Mouse (Mus musculus) embryonic fibroblast, embryonic 13.5 days (primary cell): ENCODE data around the gene Gm17349. TPM values are rescaled to one million over a fixed set of nuclear protein-coding genes. Genes with fewer than 3 reads are reported as not detected.

ENCODE experiments used
- H3K27ac ChIP-seq: 2 replicates; pipeline ENCODE4 v1.5.1; 2012; ENCODE audit warnings: low read length, control low read depth, inconsistent platforms; ENCODE audit not compliant: insufficient read depth
- H3K4me1 ChIP-seq: 2 replicates; pipeline ENCODE4 v1.6.1; 2011; ENCODE audit warnings: low read length; ENCODE audit not compliant: control insufficient read depth, insufficient read depth
- H3K4me3 ChIP-seq: 2 replicates; pipeline ENCODE4 v1.5.1; 2011; ENCODE audit warnings: mild to moderate bottlenecking, control low read depth, low read length; ENCODE audit not compliant: insufficient read depth
- CTCF ChIP-seq: IDR thresholded peaks from 2 replicates; pipeline ENCODE4 v1.5.1; 2011; ENCODE audit warnings: mild to moderate bottlenecking, control low read depth, low read length, moderate library complexity, borderline replicate concordance; ENCODE audit not compliant: insufficient read depth
- POLR2A ChIP-seq: IDR thresholded peaks from 2 replicates; pipeline ENCODE4 v1.6.1; 2011; ENCODE audit warnings: low read depth, mild to moderate bottlenecking, control low read depth, low read length, moderate library complexity
- polyA plus RNA-seq: library from polyadenylated mRNA; stranded (reverse); fragments of >200 nt; gene quantifications from 2 replicates; pipeline ENCODE4 v1.2.4, GENCODE M21; 2011; ENCODE audit warnings: low read depth; ENCODE audit not compliant: missing spikeins, insufficient read length

The Gm17349 gene
- polyA plus RNA-seq, result not detected in 2 replicates

DNA sequence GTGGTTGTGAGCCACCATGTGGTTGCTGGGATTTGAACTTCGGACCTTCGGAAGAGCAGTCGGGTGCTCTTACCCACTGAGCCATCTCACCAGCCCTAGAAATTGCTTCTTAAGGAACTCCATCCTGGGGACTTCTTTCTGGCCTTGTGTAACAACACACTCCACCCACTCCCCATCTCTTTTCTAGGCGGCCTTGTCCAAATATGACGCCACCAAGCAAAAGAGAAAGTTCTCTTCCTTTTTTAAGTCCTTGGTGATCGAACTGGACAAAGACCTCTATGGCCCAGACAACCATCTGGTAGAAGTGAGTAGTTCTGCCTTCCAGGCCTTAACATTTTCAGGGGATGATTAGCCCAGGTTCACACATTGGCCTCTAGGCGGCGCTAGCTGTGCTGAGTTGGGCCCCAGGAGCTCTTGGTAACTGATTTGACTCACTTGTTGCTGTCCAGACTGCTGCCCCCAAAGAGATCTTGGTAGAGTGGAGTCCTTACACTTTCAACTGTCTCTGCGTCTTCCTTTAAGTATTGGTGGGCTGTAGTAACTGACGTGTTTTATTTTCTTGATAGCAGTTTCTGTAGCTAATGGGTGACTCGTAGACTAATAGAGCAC lies at the start of gene Gm17349:
Gm17349 (minus strand) TSS at position 51 of the 609 bp plus-strand sequence.
- TF ChIP-seq CTCF, result peak; percentile 48; the same call in 1 of the 2 replicates
- TF ChIP-seq POLR2A, result no peak
- H3K27ac ChIP-seq, result no peak within 1 kb of the TSS
- H3K4me1 ChIP-seq, result 0 out of 2 replicates have a peak, but pooled peaks cover 9% of the 10 kb centered on the region
- H3K4me3 ChIP-seq, result no peak within 1 kb of the TSS

DNA sequence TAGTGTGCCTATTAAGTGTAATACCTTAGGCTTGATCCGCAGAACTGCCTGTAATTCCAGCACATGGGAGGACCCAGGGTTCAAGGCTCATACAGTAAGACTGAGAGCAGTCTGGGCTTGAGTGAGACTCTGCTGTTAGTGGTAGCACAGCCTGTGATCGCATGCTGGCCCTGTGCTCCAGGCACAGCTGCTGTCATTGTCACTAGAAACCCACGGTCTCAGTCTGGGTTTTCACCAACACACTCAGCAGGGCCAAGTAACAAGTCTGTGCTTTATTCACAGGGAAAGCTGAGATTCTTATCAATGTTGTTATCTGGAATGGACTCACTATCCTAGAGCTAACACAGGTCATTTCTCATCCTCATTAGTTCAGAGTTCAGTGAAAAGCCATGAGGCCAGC lies 48.9 kb upstream of the Gm17349 start:
- H3K4me1 ChIP-seq, result no peaks in the 10 kb centered on the region

DNA sequence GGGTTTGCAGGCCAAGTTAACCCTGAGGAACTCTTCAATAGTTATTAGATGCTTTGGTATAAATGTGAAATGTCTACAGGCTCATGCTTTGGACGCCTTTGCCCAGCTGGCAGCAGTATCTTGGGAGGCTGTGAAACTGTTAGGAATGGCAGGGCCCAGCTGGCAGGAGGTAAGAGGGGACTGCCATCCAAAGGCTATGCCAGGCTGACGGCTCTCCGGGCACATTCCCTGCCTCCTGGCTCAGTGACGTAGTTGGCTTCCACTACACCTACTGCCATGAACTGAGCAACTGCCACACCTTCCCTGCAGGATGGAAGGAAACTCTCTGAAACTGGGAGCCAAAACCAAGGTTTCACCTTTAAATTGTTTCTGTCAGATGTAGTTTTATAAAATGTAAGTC lies 34.9 kb upstream of the Gm17349 start:
- no peaks in the 10 kb centered on the region for H3K4me1 ChIP-seq
- H3K27ac ChIP-seq, result no peak overlapping the region
- no peak overlapping the region for H3K4me3 ChIP-seq
- no peak for TF ChIP-seq CTCF
- TF ChIP-seq POLR2A, result no peak

More for the DNA sequence above, 48.9 kb upstream of the Gm17349 start:
- Histone ChIP-seq H3K4me3 (no peak overlapping the region), H3K27ac (no peak overlapping the region)
- no peak for TF ChIP-seq POLR2A

DNA sequence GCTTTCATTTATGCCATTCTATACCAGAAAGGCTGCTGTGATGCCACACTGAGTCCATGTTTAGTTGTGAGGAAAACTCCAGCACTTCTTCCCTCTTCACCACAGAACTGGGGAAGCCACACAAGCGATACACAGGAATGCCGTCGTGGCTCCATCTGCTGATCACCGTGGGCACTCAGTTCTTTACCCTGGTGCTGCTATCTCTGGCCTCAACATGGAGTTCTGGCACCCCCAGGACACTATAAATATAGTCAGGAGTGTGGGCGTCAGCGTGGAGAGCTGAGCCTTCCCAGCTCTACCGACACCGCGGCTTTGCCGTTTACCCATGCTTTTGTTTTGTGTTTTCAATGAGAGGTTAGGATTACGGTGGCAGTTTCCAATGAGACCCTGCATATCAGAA lies 31.4 kb upstream of the Gm17349 start:
- TF ChIP-seq POLR2A, result no peak
- TF ChIP-seq CTCF, result no peak
- Histone ChIP-seq H3K4me3 (no peak overlapping the region), H3K27ac (no peak overlapping the region), H3K4me1 (no peaks in the 10 kb centered on the region)

DNA sequence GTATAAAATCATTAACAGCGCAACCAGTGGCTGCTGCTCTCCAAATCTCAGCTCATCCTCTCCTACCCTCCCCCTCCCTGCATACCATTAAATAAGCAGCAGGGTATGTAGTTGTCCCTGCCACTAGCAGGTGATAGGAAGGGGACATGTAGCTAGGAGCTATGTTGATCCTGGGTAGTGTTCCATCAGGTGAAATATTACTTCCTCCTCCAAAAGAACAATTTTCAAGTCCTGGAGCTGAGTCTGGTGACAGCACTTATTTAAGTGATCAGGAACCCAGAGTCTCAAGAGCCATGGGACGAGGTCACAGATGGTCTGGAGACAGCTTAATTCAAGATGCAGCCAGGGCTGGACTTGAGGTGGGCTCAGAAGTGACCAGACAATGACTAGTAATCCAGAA lies 30.3 kb upstream of the Gm17349 start:
- no peak for TF ChIP-seq CTCF
- no peak for TF ChIP-seq POLR2A
- Histone ChIP-seq H3K27ac (no peak overlapping the region), H3K4me3 (no peak overlapping the region), H3K4me1 (no peaks in the 10 kb centered on the region)

DNA sequence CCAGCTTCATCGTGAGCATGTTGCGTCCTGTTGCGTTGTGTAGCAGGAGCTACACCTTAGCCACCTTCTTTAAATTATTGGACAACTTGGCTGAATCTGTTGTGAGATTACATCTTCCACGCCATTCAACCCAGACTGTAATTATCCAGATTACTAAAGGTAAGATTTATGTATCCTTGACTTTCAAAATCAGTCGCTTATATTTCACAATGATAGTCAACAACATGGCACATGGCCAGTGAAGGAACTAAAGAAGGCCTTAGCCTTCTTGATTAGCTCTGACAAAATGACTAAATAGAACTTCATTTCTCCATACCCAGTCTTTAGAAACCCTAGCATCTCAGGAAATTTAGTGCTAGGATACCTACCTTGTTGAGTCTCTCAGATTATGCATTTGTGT lies 27.9 kb upstream of the Gm17349 start:
- no peak overlapping the region for H3K4me3 ChIP-seq

DNA sequence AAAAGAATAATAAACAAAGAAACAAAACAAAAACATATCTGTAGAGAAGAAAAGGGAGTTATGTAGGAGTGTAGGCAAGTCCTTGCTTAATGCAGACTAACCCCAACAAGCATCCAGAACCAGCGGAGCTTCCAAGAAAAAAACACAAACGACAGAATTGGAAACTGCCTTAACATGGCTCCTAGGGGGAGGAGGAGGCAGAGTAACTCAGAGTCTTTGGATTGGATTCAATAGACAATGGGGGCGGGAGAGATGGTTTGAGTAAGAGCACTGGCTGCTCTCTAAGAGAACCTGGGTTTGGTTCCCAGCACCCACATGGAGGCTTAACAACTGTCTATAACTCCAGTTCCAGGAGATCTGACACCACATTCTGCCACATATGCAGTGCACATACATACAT lies 26.4 kb upstream of the Gm17349 start:
- Histone ChIP-seq H3K27ac (no peak overlapping the region), H3K4me1 (no peaks in the 10 kb centered on the region), H3K4me3 (no peak overlapping the region)
- no peak for TF ChIP-seq CTCF
- no peak for TF ChIP-seq POLR2A

More for the DNA sequence above, 27.9 kb upstream of the Gm17349 start:
- TF ChIP-seq CTCF, result no peak
- TF ChIP-seq POLR2A, result no peak
- H3K27ac ChIP-seq, result no peak overlapping the region
- H3K4me1 ChIP-seq, result no peaks in the 10 kb centered on the region

DNA sequence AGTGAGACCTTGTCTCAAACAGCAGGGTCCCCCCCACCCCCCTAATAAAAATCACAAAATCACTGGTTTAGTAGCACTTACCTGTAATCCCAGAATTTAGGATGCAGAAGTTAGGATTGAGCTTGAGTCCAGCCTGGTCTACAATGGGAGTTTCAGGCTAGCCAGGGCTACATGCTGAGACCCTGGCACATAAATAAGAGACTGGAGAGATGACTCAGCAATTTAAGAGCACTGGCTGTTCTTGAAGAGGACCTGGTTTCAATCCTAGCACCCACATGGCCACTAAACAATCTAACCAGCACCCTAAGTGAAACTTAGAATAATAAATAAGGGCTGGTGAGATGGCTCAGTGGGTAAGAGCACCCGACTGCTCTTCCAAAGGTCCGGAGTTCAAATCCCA lies 25.9 kb upstream of the Gm17349 start:
- Histone ChIP-seq H3K27ac (no peak overlapping the region), H3K4me1 (no peaks in the 10 kb centered on the region), H3K4me3 (no peak overlapping the region)
- no peak for TF ChIP-seq POLR2A
- TF ChIP-seq CTCF, result no peak

DNA sequence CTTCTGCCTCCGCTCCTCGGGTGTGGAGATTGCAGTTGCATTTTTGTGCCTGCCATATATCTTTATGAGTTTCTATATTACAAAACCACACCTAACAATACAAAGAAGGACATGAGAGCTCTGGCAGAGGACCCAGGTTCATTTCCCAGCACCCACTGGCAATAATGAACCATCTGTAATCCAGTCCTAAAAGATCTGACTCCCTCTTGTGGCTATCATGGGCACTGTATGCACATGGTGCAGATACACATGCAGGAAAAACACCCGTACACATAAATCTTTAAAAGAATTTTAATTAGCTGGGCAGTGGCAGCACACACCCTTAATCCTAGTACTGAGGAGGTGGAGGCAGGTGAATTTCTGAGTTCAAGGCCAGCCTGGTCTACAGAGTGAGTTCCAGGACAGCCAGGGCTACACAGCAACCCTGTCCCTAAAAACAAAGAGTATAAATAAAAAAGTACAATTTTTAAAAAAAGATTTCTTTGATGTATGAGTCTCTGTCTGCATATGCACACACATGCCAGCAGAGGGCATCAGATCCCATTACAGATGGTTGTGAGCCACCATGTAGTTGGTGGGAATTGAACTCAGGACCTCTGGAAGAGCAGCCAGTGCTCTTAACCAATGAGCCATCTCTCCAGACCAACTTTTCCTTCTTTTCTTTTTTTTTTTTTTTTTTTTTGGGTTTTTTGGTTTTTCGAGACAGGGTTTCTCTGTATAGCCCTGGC lies 23.9 kb upstream of the Gm17349 start:
- Histone ChIP-seq H3K4me3 (no peak overlapping the region), H3K4me1 (0 out of 2 replicates have a peak, but pooled peaks cover 2% of the 10 kb centered on the region), H3K27ac (no peak overlapping the region)
- no peak for TF ChIP-seq POLR2A
- no peak for TF ChIP-seq CTCF

DNA sequence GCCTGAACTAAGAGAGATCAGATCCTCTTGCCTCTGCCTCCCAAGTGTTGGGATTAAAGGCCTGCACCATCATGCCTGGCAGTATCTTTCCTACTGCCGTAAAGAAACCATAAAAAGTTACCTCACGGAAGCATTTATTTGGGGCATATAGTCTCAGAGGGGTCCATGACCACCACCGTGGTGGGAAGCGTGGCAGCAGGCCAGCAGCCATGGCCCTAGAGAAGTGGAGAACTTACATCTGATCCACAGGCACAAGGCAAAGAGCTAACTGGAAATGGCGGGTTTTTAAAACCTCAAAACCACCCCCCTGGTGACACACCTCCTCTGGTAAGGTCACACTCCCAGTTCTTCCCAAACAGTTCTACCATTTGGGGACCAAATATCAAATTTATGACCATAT lies 22.9 kb upstream of the Gm17349 start:
- H3K4me1 ChIP-seq, result 0 out of 2 replicates have a peak, but pooled peaks cover 7% of the 10 kb centered on the region
- H3K4me3 ChIP-seq, result no peak overlapping the region
- TF ChIP-seq POLR2A, result no peak
- no peak for TF ChIP-seq CTCF
- H3K27ac ChIP-seq, result no peak overlapping the region
